Mouse (Mus musculus) stomach, postnatal 0 days (tissue): ENCODE measurements at regions not wholly inside any gene's neighbourhood (a gene's known extent, or its start where the extent isn't known, plus 50 kb on each side); places are given as distances from the start of the nearest gene placed in this dataset.
"Not testable (repeated sequence)": the region's sequence is repeated elsewhere in the genome, so short reads cannot be mapped to it uniquely, and the experiment has no call there.

Experiments used
- ATAC-seq: fragments of 200-750 bp; cut with Nextera tagmentation; 2 replicates; pipeline ENCODE4 v1.8.0; 2017; ENCODE audit not compliant: low FRiP score, low TSS enrichment
- DNase-seq: peaks from one replicate; pipeline ENCODE4 v3.0.0-alpha.2; 2016; ENCODE audit warnings: low spot score
- H3K27ac ChIP-seq: fragments of 300-500 bp; sonication (generic); replicated peaks from 2 replicates; pipeline ENCODE4 v1.5.1; 2014; ENCODE audit warnings: mild to moderate bottlenecking, control low read depth
- H3K27me3 ChIP-seq: fragments of 300-500 bp; sonication (generic); 2 replicates; pipeline ENCODE4 v1.6.1; 2014; ENCODE audit warnings: low read length; ENCODE audit not compliant: control insufficient read depth, insufficient read depth
- H3K36me3 ChIP-seq: fragments of 300-500 bp; sonication (generic); 2 replicates; pipeline ENCODE4 v1.6.1; 2014; ENCODE audit warnings: low read length, mixed read lengths; ENCODE audit not compliant: control insufficient read depth, insufficient read depth
- H3K4me1 ChIP-seq: fragments of 300-500 bp; sonication (generic); replicated peaks from 2 replicates; pipeline ENCODE4 v1.6.1; 2014; ENCODE audit warnings: antibody characterized with exemption; ENCODE audit not compliant: control insufficient read depth, insufficient read depth
- H3K4me2 ChIP-seq: fragments of 300-500 bp; sonication (generic); replicated peaks from 2 replicates; pipeline ENCODE4 v1.6.1; 2014; ENCODE audit warnings: low read depth, mild to moderate bottlenecking, control low read depth, moderate library complexity
- H3K4me3 ChIP-seq: fragments of 300-500 bp; sonication (generic); 2 replicates; pipeline ENCODE4 v1.5.1; 2014; ENCODE audit warnings: low read depth, low read length, control low read depth
- H3K9ac ChIP-seq: fragments of 300-500 bp; sonication (generic); 2 replicates; pipeline ENCODE4 v1.6.1; 2014; ENCODE audit warnings: mild to moderate bottlenecking, low read length, control low read depth, mixed read lengths
- H3K9me3 ChIP-seq: fragments of 300-500 bp; sonication (generic); 2 replicates; pipeline ENCODE4 v1.6.1; 2016; ENCODE audit warnings: low read length; ENCODE audit not compliant: control insufficient read depth
- WGBS: fragments of 180-500 bp; shearing (Covaris S2); extraction: QIAGEN DNeasy Blood & Tissue Kit; methylation state at CpG from one replicate; pipeline ENCODE4 v1.1.7; 2014; 5-methylcytosine and 5-hydroxymethylcytosine counted together

DNA sequence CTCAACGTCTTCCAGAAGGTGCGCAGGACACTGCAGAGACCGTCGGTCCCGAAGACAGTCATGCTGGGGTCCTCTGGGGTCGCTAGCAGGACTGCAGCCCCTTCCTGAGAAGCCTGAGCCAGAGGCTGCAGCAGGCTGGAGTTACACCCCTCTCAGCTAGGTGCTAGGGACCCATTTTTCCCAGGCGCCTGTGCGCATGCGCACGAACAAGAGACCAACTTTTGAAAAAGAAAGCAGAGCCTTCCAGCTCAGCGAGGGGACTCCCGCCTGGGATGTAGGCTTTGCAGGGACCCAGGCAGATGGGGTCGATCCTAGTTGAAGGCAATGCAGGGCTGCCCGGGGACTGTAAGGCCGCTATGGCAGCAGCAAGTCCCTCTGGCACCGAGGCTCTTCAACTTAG, 104.7 kb upstream of the Atg7 start:
- not testable (repeated sequence) for ATAC-seq, H3K4me1 ChIP-seq, H3K36me3 ChIP-seq, H3K9ac ChIP-seq, H3K27me3 ChIP-seq, H3K4me2 ChIP-seq, H3K4me3 ChIP-seq, H3K9me3 ChIP-seq, DNase-seq, H3K27ac ChIP-seq
- WGBS: 19% methylated on average over 6 of the region's 16 CpGs

DNA sequence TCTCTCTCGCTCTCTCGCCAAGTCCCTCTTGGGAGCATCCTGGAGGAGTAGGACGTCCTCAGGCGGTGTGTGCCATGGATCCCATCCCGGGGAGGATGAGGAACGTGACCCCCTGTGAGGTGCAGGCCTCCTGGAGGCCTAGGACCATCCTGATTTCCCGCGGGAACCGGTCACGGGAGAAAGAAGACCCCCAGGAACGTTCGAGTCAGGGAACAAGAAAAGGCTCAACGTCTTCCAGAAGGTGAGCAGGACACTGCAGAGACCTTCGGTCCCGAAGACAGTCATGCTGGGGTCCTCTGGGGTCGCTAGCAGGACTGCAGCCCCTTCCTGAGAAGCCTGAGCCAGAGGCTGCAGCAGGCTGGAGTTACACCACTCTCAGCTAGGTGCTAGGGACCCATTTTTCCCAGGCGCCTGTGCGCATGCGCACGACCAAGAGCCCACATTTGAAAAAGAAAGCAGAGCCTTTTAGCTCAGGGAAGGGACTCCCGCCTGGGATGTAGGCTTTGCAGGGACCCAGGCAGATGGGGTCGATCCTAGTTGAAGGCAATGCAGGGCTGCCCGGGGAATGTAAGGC, 92.7 kb upstream of the Atg7 start:
- ATAC-seq, DNase-seq, H3K4me3 ChIP-seq, H3K9me3 ChIP-seq, H3K27me3 ChIP-seq, H3K4me2 ChIP-seq, H3K36me3 ChIP-seq, H3K9ac ChIP-seq, H3K4me1 ChIP-seq, H3K27ac ChIP-seq: not testable (repeated sequence)
- 44% methylated on average over 17 of the region's 23 CpGs for WGBS

DNA sequence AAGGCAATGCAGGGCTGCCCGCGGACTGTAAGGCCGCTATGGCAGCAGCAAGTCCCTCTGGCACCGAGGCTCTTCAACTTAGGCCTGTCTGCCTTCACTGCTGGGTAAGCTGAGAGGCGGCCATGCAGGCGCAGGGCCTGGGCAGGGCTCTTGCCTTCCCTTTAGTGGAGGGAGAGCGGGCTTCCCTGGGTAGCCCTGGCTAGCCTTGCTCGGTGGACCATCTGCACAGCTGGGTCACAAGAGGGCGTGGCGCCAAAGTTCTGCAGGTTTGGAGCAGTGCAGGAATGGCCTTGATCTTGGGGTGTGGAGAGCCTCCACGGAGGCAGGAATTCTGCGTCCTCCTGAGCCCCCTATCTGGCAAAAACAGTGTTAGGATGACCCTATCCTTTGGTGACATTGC, 89.8 kb upstream of the Atg7 start:
- WGBS: no CpG with 5 or more reads among the region's 12 CpGs
- not testable (repeated sequence) for H3K9me3 ChIP-seq, H3K4me2 ChIP-seq, H3K9ac ChIP-seq, H3K27ac ChIP-seq, H3K27me3 ChIP-seq, H3K36me3 ChIP-seq, H3K4me3 ChIP-seq, H3K4me1 ChIP-seq, ATAC-seq, DNase-seq

DNA sequence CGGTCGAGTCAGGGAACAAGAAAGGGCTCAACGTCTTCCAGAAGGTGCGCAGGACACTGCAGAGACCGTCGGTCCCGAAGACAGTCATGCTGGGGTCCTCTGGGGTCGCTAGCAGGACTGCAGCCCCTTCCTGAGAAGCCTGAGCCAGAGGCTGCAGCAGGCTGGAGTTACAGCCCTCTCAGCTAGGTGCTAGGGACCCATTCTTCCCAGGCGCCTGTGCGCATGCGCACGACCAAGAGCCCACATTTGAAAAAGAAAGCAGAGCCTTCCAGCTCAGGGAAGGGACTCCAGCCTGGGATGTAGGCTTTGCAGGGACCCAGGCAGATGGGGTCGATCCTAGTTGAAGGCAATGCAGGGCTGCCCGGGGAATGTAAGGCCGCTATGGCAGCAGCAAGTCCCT, 87.7 kb upstream of the Atg7 start:
- not testable (repeated sequence) for H3K27ac ChIP-seq, H3K4me3 ChIP-seq, H3K36me3 ChIP-seq, H3K4me2 ChIP-seq, H3K9me3 ChIP-seq, ATAC-seq, H3K9ac ChIP-seq, H3K4me1 ChIP-seq, H3K27me3 ChIP-seq
- 24% methylated on average over 4 of the region's 15 CpGs for WGBS
- peak; percentile 25 for DNase-seq

DNA sequence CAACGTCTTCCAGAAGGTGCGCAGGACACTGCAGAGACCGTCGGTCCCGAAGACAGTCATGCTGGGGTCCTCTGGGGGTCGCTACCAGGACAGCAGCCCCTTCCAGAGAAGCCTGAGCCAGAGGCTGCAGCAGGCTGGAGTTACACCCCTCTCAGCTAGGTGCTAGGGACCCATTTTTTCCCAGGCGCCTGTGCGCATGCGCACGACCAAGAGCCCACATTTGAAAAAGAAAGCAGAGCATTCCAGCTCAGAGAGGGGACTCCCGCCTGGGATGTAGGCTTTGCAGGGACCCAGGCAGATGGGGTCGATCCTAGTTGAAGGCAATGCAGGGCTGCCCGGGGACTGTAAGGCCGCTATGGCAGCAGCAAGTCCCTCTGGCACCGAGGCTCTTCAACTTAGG, 65.6 kb upstream of the Atg7 start:
- peak; percentile 43 for DNase-seq
- not testable (repeated sequence) for H3K27me3 ChIP-seq, H3K4me3 ChIP-seq, H3K27ac ChIP-seq, H3K9ac ChIP-seq, ATAC-seq, H3K9me3 ChIP-seq, H3K4me2 ChIP-seq, H3K36me3 ChIP-seq, H3K4me1 ChIP-seq
- WGBS: 12% methylated on average over 6 of the region's 15 CpGs
